Mouse (Mus musculus) layer of hippocampus, postnatal 10 days (tissue): Measurements from ENCODE around the gene Cdh13. TPM values are rescaled to one million over a fixed set of nuclear protein-coding genes. Genes with fewer than 3 reads are reported as not detected.

Experiments used
- DNase-seq, 2 experiments: peaks; one replicate each; pipeline ENCODE4 v3.0.0; 2021; ENCODE audit warnings: low spot score in 2 of 2
- total RNA-seq, 2 experiments: library from RNA; stranded (reverse); gene quantifications; 2 replicates each; pipeline ENCODE4 v1.2.3; 2021

The Cdh13 gene
- total RNA-seq, 2 experiments from 2014 or later: 74.9 to 76.6 TPM

GRCm38 (mm10) chr8:118884296-118884695, 600.8 kb downstream of the Cdh13 start:
- DNase-seq: no peak

- no peak for DNase-seq
These were observed 601.5 kb downstream of the Cdh13 start for GRCm38 (mm10) chr8:118884988-118885387.

GRCm38 (mm10) chr8:118902402-118902801, 618.9 kb downstream of the Cdh13 start:
- DNase-seq: no peak

- DNase-seq: no peak
These were observed 633.0 kb downstream of the Cdh13 start for GRCm38 (mm10) chr8:118916513-118916912.

DNA sequence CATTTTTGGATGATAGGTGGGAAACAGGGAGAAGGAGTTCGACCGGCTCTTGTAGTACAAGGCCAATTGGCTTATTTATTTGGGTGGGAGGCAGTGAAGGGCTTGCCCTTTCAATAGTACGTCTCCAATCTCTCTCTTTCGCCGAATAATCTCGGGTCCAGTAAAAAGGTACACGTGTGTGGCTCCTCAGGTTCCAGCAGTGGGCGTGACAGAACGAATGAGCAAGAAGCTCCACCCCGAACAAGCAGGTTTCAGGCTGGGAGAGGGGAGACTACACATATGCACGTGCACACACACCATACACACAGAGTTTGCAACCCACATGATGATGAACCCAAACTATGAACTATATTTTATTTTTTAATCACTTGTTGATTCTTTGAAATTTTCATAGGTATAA, 653.9 kb downstream of the Cdh13 start:
- no peak for DNase-seq

DNA sequence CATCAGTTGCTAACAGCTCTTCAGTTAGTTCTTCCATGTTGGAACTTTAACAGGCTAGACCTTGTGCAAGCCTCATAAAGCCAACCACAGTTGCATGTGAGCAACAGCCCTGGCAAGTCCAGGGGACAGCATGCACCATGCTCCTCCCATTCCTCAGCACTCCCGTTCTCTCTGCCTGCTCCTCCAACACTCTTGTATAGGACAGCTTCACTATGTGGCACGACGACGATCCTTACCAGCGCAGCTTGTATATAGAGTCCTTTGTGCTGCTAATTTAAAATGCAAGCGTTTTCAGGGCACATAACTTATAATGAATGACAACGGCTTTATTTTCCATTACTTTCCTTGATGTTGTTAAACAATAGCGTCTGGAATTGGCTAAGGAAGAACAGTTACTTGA, 654.5 kb downstream of the Cdh13 start:
- no peak for DNase-seq

DNA sequence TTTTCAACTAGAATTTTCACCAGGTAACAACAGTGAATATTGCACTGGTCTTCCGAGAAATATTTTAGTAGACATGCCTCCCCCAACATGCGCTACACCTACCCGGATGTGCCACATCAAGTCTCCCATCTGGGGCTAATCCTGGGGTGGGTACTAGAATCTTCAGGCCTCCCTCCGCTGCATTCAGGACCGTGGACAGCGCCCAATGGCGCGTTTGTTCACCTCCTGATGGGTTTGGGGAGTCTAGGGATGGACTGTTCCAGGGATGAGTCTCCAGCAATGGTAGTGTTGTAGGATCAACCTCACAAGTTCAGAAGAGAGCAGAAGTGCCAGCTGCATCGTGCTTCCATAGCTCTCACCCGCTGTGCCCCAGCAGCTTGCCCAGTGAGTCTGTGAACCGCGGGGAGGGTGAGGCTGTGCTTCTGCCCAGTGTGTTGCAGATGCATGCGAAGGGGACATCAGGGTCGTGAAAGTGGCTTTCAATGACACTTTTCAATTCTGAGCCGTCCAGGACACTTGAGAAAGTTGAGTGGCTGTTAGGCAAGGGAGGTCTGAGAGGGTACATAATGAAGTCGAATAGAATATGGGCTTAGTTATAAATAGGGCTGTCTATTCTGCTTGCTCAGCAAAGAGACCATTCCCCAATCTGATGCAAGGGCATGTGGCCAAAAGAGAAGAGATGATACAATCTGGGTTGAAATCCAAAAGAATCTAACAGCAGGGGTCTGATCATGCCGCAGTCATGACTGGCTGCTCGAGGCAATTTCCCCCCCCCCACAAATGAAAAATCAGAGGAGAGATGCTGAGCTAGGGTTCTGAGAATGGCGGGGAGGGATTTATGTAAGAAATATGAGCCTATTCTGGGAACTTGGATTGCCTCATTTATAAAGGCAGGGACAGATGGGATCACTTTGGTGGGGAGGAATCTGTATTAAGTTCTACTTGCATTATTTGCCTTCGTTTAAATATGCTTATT, 668.5 kb downstream of the Cdh13 start:
- no peak for DNase-seq

GRCm38 (mm10) chr8:118956109-118956508, 672.6 kb downstream of the Cdh13 start:
- no peak for DNase-seq

GRCm38 (mm10) chr8:118961877-118962545, 678.5 kb downstream of the Cdh13 start:
- no peak for DNase-seq

GRCm38 (mm10) chr8:118965101-118965840, 681.7 kb downstream of the Cdh13 start:
- no peak for DNase-seq

DNA sequence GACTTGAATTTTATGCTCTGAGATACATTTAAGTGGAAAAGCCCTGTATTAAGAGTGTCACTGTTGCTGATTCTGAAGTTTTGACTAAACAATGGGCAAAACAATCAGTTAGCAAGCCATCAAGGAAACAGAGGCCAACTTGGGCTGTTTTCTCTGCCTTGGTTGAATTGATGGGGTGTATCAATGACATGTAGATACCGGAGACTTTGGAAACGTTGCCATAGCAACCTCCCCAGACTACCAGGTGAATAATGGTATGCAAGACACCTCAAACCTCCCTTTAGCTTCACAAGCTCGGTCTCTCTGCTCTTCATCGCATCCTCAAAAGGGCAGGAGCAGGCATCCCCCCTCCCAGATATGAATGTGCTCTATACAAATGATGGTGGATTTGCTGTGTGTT, 685.4 kb downstream of the Cdh13 start:
- DNase-seq: no peak

DNA sequence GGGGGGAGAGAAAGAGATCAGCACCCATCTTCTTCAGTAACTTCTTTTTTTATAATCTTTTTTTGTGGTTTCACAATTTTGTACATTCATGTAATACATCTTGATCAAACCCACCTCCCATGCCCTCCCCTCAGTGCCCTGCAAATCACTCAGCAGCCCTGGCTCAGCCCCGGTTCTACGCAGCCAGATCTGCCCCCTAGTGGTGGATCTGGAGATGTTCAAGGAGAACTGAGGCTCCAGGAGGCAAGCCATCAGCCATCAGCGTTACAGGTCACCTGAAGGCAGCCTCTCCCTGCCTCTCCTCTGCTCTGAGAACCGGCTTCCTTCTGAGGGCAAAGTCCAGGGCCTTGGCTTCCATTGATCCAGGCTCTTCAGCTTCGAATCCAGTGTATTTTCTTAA, 696.3 kb downstream of the Cdh13 start:
- peak; percentile 49 to 60 for DNase-seq

DNA sequence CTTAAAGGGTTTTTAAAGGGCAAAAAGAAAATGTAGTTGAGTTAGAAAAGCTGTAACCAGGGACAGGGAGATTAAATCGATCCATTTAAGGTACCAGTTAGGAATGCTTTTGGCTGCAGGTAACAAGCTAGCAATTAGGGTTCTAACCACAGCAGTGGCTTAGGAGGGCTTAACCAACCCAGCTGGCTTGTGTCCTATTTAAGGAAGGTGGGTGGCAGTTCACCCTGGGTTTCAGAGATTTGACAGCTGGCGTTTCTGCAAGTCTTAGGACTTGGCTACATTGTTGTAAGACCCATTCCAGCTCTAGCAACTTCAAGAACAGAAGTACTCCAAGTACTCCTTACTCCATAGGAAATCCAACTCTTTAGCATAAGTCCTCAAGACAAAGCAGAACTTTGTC, 700.2 kb downstream of the Cdh13 start:
- no peak for DNase-seq

DNA sequence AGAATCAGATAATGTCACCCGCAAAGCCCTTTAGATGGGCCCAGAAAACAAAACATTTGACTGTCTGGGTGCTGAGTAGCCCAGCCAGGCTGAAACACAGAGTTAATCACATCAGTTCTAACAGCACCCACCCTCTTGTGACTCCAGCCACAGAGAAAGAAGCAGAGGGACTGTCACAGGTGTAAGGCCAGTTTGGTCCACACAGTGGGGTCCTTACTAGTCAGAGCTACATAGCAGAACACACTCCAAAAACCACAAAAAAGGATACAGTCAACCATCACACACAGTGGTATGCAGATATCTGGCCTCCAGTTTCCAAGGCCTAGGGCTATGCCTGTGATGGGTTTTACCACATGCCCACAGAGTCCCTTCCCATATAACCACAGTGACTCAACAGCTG, 703.3 kb downstream of the Cdh13 start:
- no peak for DNase-seq

GRCm38 (mm10) chr8:118995641-118996188, 712.2 kb downstream of the Cdh13 start:
- peak; percentile 9 to 31 for DNase-seq

DNA sequence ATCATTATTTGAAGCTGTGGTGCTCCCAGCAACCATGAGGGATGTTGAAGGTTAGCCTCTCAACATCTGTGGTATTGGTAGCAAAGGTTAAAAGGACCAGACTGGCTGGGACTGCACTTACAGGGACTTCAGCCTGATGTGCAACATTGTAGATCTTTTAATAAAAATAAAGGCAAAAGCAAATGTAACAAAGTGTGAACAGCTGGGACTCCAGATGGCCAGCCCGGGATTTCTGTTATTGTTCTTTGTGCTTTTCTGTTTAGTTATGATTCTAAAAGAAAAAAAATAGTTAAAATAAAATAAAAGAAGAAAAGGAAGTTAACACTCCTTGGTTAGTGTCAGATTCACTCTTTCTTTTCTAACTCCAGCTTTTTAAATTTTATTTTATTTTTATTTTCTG, 717.1 kb downstream of the Cdh13 start:
- DNase-seq: peak; percentile 23 to 43

DNA sequence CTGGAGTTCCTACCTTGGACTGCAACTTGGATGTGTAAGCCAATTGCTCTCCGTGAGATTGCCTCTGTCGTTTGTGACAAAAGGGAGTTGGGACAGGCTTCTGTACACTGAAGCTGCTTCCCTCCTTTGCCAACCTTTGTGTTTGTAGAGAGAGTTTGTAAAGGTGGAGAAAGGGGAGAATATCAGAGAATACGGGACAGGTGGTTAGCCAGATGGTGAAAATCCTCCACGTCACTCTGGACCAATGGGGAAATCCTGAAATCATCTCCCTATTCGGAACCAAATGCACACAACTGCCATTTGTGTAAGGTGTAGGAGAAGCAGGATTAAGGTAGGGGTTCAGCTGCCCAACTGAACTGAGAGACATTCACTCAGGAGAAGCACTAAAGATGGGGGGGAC, 721.3 kb downstream of the Cdh13 start:
- DNase-seq: no peak

DNA sequence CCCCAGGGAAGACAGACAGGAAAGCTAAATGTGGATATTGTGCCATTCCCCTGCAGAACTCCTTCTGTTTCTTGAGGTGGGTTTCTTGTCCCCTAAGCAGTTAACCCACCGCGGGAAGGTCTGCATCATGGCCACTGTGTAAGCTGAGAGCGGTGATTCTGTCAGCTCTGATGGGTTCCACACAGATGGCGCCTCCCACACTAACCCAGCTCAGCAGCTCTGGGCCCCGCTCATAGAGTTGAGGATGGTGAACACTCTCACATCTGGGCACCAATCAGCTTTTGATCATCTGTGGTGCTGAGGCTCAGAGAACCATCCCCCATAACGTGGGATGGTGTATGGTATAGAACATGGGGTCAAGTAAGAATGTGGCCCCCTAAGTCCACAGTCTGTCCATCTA, 735.1 kb downstream of the Cdh13 start:
- no peak for DNase-seq

DNA sequence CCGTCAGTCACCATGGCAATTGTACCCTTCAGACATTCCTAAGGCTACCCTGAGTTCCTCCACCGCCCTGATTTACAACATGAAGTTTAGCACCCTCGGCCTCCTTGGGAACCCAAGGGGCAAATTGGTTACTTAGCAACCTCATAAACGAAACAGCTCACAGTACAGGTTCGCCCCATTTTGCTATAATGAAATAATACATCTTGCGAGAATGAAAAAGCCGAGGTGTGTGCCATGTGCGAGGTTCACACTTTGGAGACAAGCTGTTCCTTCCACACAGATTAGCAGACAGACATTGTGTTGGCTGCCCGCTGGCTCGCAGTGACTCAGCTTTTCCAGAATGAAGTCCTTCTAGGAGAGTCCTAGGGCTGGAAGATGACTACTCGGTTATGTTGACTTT, 737.2 kb downstream of the Cdh13 start:
- no peak for DNase-seq

DNA sequence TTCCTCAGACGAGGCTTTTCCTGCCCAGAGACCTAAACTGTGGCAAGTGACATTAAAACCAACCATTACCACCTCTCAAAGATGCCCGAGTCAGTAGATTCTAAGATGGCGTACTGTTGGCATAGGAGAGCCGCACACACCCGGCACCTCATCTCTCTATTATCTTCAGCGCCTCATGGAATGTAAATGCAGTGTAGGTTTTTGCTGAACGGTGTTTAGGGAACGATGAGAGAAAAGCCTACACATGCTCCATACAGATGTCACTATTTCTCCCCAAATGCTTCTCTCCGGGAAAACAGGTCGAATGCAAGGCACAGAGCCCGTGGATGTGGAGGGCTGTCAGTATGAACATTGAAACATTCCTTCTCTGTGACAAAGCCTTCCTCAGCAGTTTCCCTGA, 737.9 kb downstream of the Cdh13 start:
- DNase-seq: no peak

DNA sequence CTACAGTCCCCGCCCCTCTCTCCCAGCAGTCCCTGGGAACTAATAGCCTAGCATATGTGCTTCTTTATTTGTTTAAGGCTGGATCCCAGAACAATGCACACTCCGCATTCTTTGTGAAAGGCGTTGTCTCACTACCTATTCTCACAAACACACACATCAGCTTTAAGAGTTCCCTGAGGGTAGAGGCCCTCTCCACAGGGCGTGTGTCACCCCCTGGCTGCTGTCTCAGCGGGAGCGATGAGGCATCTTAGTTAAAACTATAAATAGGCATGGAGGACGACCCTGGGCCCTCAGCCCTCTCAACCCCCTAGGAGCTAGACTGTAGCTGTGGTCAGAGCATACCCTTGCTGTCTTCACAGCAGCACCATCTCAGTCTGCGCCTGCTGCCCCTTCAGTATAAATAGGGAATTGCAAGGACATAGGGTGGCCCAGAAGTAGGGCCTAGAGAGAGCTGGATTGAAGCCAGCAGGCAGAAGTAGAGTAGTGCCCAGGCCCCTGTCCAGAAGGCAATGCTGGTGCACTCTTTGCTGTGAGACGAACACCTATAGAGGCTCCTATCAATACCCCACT, 738.9 kb downstream of the Cdh13 start:
- no peak for DNase-seq
